Mouse (Mus musculus) MEL (cell line): Measurements from ENCODE around the gene Tapbp. TPM values are rescaled to one million over a fixed set of nuclear protein-coding genes. Genes with fewer than 3 reads are reported as not detected.

Experiments
- DNase-seq: peaks from one replicate; pipeline ENCODE4 v3.0.0; 2011; ENCODE audit warnings: low read depth, low spot score
- H3K27ac ChIP-seq: 2 replicates; pipeline ENCODE4 v1.5.1; 2012; ENCODE audit warnings: low read depth, mild to moderate bottlenecking, control low read depth, low read length, moderate library complexity; ENCODE audit not compliant: control insufficient read depth
- H3K27me3 ChIP-seq, 2 experiments: fragments of 150-350 bp in 1 of 2; sonication (generic) in 1 of 2; 2 replicates each; pipeline ENCODE4 v1.6.1; 2012; ENCODE audit warnings: low read length in 2 of 2, mild to moderate bottlenecking in 2 of 2, improper control_type of control experiment in 1 of 2, moderate library complexity in 1 of 2; ENCODE audit not compliant: insufficient read depth in 2 of 2, control insufficient read depth in 1 of 2
- H3K36me3 ChIP-seq, 2 experiments: 2 replicates each; pipeline ENCODE4 v1.6.1; 2012 to 2014; ENCODE audit warnings: low read length in 2 of 2, improper control_type of control experiment in 1 of 2, inconsistent platforms in 1 of 2, mild to moderate bottlenecking in 1 of 2; ENCODE audit not compliant: insufficient read depth in 2 of 2, control insufficient read depth in 1 of 2
- H3K4me1 ChIP-seq, 2 experiments: fragments of 150-350 bp in 1 of 2; sonication (generic) in 1 of 2; 2 replicates each; pipeline ENCODE4 v1.6.1; 2012; ENCODE audit warnings: low read length in 2 of 2, improper control_type of control experiment in 1 of 2, mild to moderate bottlenecking in 1 of 2; ENCODE audit not compliant: insufficient read depth in 2 of 2, control insufficient read depth in 1 of 2
- H3K4me3 ChIP-seq, 2 experiments: fragments of 150-350 bp in 1 of 2; sonication (generic) in 1 of 2; 2 replicates each; pipeline ENCODE4 v1.5.1; 2012; ENCODE audit warnings: low read depth in 2 of 2, low read length in 2 of 2, mild to moderate bottlenecking in 2 of 2, moderate library complexity in 2 of 2, control low read depth in 1 of 2, improper control_type of control experiment in 1 of 2; ENCODE audit not compliant: control insufficient read depth in 1 of 2, insufficient read depth in 1 of 2
- H3K79me2 ChIP-seq: 2 replicates; pipeline ENCODE4 v1.6.1; 2012; ENCODE audit warnings: mild to moderate bottlenecking, low read length, moderate library complexity; ENCODE audit not compliant: control insufficient read depth, poor library complexity, insufficient read depth
- H3K9ac ChIP-seq: 2 replicates; pipeline ENCODE4 v1.6.1; 2012; ENCODE audit warnings: low read depth, mild to moderate bottlenecking, control low read depth, low read length, moderate library complexity; ENCODE audit not compliant: control insufficient read depth, poor library complexity, severe bottlenecking
- H3K9me3 ChIP-seq: fragments of 150-350 bp; sonication (generic); replicated peaks from 2 replicates; pipeline ENCODE4 v1.6.1; 2012; ENCODE audit warnings: mild to moderate bottlenecking, low read length, improper control_type of control experiment, moderate library complexity; ENCODE audit not compliant: insufficient read depth
- CTCF ChIP-seq, 3 experiments: IDR thresholded peaks in 2 of 3; conservative IDR thresholded peaks in 1 of 3; 2 replicates each; pipeline ENCODE4 v1.5.1; 2011 to 2012; ENCODE audit warnings: low read length in 3 of 3, low read depth in 2 of 3, mild to moderate bottlenecking in 2 of 3, improper control_type of control experiment in 1 of 3, inconsistent platforms in 1 of 3, mixed read lengths in 1 of 3, moderate library complexity in 1 of 3; ENCODE audit not compliant: control insufficient read depth in 1 of 3, insufficient read depth in 1 of 3, poor library complexity in 1 of 3, severe bottlenecking in 1 of 3
- ELF1 ChIP-seq: IDR thresholded peaks from 2 replicates; pipeline ENCODE4 v1.6.1; 2014; ENCODE audit warnings: low read depth, mild to moderate bottlenecking, inconsistent platforms, low read length, improper control_type of control experiment, moderate library complexity
- GATA1 ChIP-seq: IDR thresholded peaks from 2 replicates; pipeline ENCODE4 v1.6.1; 2011; ENCODE audit warnings: low read depth, low read length, improper control_type of control experiment
- MAX ChIP-seq: IDR thresholded peaks from 2 replicates; pipeline ENCODE4 v1.6.1; 2011; ENCODE audit warnings: low read length, improper control_type of control experiment
- MYB ChIP-seq: IDR thresholded peaks from 2 replicates; pipeline ENCODE4 v1.6.1; 2011; ENCODE audit warnings: mild to moderate bottlenecking, low read depth, low read length, improper control_type of control experiment
- MYC ChIP-seq: IDR thresholded peaks from 2 replicates; pipeline ENCODE4 v1.6.1; 2011; ENCODE audit warnings: low read depth, mild to moderate bottlenecking, low read length, improper control_type of control experiment, moderate library complexity
- NELFE ChIP-seq: IDR thresholded peaks from 2 replicates; pipeline ENCODE4 v1.6.1; 2011; ENCODE audit warnings: low read depth, low read length, improper control_type of control experiment
- POLR2A ChIP-seq, 2 experiments: IDR thresholded peaks; 2 replicates each; pipeline ENCODE4 v1.6.1; 2011 to 2012; ENCODE audit warnings: low read length in 2 of 2, mild to moderate bottlenecking in 2 of 2, control low read depth in 1 of 2, improper control_type of control experiment in 1 of 2, low read depth in 1 of 2, moderate library complexity in 1 of 2; ENCODE audit not compliant: control insufficient read depth in 1 of 2, insufficient read depth in 1 of 2, poor library complexity in 1 of 2
- POLR2AphosphoS5 ChIP-seq: IDR thresholded peaks from 2 replicates; pipeline ENCODE4 v1.6.1; 2012; ENCODE audit warnings: low read depth, borderline replicate concordance, mild to moderate bottlenecking, inconsistent platforms, low read length, moderate library complexity, mixed read lengths
- RAD21 ChIP-seq: IDR thresholded peaks from 2 replicates; pipeline ENCODE4 v1.6.1; 2011; ENCODE audit warnings: mild to moderate bottlenecking, low read depth, low read length, improper control_type of control experiment
- RCOR1 ChIP-seq: IDR thresholded peaks from 2 replicates; pipeline ENCODE4 v1.6.1; 2012; ENCODE audit warnings: low read depth, mild to moderate bottlenecking, inconsistent platforms, low read length, improper control_type of control experiment
- SIN3A ChIP-seq: IDR thresholded peaks from 2 replicates; pipeline ENCODE4 v1.6.1; 2012; ENCODE audit warnings: low read length, improper control_type of control experiment, inconsistent platforms
- SMC3 ChIP-seq: IDR thresholded peaks from 2 replicates; pipeline ENCODE4 v1.6.1; 2011; ENCODE audit warnings: low read depth, low read length, improper control_type of control experiment
- TAL1 ChIP-seq: IDR thresholded peaks from 2 replicates; pipeline ENCODE4 v1.6.1; 2012; ENCODE audit warnings: mild to moderate bottlenecking, inconsistent platforms, low read length, moderate library complexity, mixed read lengths
- USF1 ChIP-seq: IDR thresholded peaks from 2 replicates; pipeline ENCODE4 v1.6.1; 2014; ENCODE audit warnings: low read depth, mild to moderate bottlenecking, inconsistent platforms, low read length, improper control_type of control experiment, moderate library complexity
- USF2 ChIP-seq, 2 experiments: IDR thresholded peaks; 2 replicates each; pipeline ENCODE4 v1.6.1; 2011 to 2012; ENCODE audit warnings: improper control_type of control experiment in 2 of 2, low read length in 2 of 2, borderline replicate concordance in 1 of 2, inconsistent platforms in 1 of 2, low read depth in 1 of 2, mild to moderate bottlenecking in 1 of 2; ENCODE audit not compliant: insufficient read depth in 1 of 2
- ZKSCAN1 ChIP-seq: IDR thresholded peaks from 2 replicates; pipeline ENCODE4 v1.6.1; 2012; ENCODE audit warnings: low read depth, mild to moderate bottlenecking, inconsistent platforms, low read length, improper control_type of control experiment, moderate library complexity
- ZMIZ1 ChIP-seq: IDR thresholded peaks from 2 replicates; pipeline ENCODE4 v1.6.1; 2012; ENCODE audit warnings: low read depth, mild to moderate bottlenecking, inconsistent platforms, low read length, improper control_type of control experiment, moderate library complexity
- ZNF384 ChIP-seq: IDR thresholded peaks from 2 replicates; pipeline ENCODE4 v1.6.1; 2012; ENCODE audit warnings: low read depth, mild to moderate bottlenecking, inconsistent platforms, low read length, improper control_type of control experiment
- polyA plus RNA-seq, 2 experiments: library from polyadenylated mRNA; stranded (reverse) in 1 of 2; unstranded in 1 of 2; fragments of >175 nt in 1 of 2; fragments of >200 nt in 1 of 2; gene quantifications; 2 replicates each; pipeline versions ENCODE4 v1.2.1 to v1.2.4; 2012; ENCODE audit warnings: low replicate concordance in 2 of 2, low read depth in 1 of 2; ENCODE audit not compliant: insufficient read length in 2 of 2, insufficient read depth in 1 of 2, missing spikeins in 1 of 2
- total RNA-seq: library from RNA; depleted of rRNA; stranded (reverse); fragments of 300-350 nt; gene quantifications from 2 replicates; pipeline ENCODE4 v1.2.3, GENCODE M21; 2012

Tapbp gene
- total and polyA plus RNA-seq, 3 experiments: 24.3 to 33.3 TPM; not detected in 1

GRCm38 (mm10) chr17:33910346-33911051 lies 5.2 kb upstream of the Tapbp start:
- Histone ChIP-seq H3K79me2 (peaks cover 32% of the 10 kb centered on the region), H3K36me3 (peaks cover 0 to 16% of the 10 kb centered on the region in 2 experiments), H3K4me3 (peak overlapping the region; percentile 76 to 90), H3K9me3 (no peaks in the 10 kb centered on the region), H3K4me1 (peaks cover 4 to 20% of the 10 kb centered on the region in 2 experiments; a peak in 3 of 4 replicates), H3K27me3 (no peaks in the 10 kb centered on the region), H3K27ac (no peak overlapping the region), H3K9ac (peak overlapping the region; percentile 91)
- TF ChIP-seq CTCF (IDR thresholded peaks at IDR 0.05 in 2 of 3, conservative IDR thresholded peaks at IDR 0.05 in 1 of 3; ENCODE audit: control insufficient read depth in 1 of 3, insufficient read depth in 1 of 3, low read depth in 2 of 3, low read length in 3 of 3, poor library complexity in 1 of 3, severe bottlenecking in 1 of 3): peak in 2 of 3 experiments; percentile 29 to 61; a peak in 4 of 6 replicates
- TF ChIP-seq POLR2AphosphoS5: no peak
- TF ChIP-seq ZNF384: peak; percentile 65
- peak; percentile 36 for TF ChIP-seq SMC3
- peak; percentile 58 for DNase-seq

DNA sequence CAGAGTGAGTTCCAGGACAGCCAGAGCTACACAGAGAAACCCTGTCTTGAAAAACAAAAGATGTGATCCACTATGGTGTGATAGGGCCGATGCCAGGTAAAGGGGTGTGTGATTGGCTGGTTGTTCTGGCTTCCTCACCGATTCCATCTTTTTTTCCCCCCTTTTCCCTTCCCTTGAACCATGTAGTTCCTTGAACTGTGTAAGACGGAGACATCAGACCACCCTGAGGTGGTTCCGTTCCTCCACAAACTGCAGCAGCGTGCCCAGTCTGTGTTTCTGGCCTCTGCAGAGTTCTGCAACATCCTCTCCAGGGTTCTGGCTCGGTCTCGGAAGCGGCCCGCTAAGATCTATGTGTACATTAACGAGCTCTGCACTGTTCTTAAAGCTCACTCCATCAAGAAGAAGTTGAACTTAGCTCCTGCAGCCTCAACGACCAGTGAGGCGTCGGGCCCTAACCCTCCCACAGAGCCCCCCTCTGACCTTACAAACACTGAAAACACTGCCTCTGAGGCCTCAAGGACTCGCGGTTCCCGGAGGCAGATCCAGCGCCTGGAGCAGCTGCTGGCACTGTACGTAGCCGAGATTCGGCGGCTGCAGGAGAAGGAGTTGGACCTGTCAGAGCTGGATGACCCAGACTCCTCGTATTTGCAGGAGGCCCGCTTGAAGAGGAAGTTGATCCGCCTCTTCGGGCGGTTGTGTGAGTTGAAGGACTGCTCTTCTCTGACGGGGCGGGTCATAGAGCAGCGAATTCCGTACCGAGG lies 4.5 kb upstream of the Tapbp start:
- H3K4me3 ChIP-seq: no peak overlapping the region
- peaks cover 32% of the 10 kb centered on the region for H3K79me2 ChIP-seq
- H3K4me1 ChIP-seq: peaks cover 4 to 20% of the 10 kb centered on the region in 2 experiments; a peak in 3 of 4 replicates

More for the DNA sequence above, 4.5 kb upstream of the Tapbp start:
- TF ChIP-seq CTCF (IDR thresholded peaks at IDR 0.05 in 2 of 3, conservative IDR thresholded peaks at IDR 0.05 in 1 of 3; ENCODE audit: control insufficient read depth in 1 of 3, insufficient read depth in 1 of 3, low read depth in 2 of 3, low read length in 3 of 3, poor library complexity in 1 of 3, severe bottlenecking in 1 of 3): no peak
- TF ChIP-seq POLR2AphosphoS5: no peak
- no peak for TF ChIP-seq SMC3
- TF ChIP-seq GATA1: no peak
- no peak for TF ChIP-seq ZKSCAN1
- TF ChIP-seq ZNF384: no peak
- TF ChIP-seq POLR2A (IDR thresholded peaks at IDR 0.05; ENCODE audit: control insufficient read depth in 1 of 2, insufficient read depth in 1 of 2, low read depth in 1 of 2, low read length in 2 of 2, poor library complexity in 1 of 2): no peak
- TF ChIP-seq ELF1: no peak
- TF ChIP-seq RAD21: no peak
- TF ChIP-seq USF1: no peak
- TF ChIP-seq SIN3A: no peak
- TF ChIP-seq USF2 (IDR thresholded peaks at IDR 0.05; ENCODE audit: borderline replicate concordance in 1 of 2, insufficient read depth in 1 of 2, low read depth in 1 of 2, low read length in 2 of 2): no peak
- no peak for TF ChIP-seq NELFE
- no peak for TF ChIP-seq TAL1
- no peak for TF ChIP-seq MYC
- TF ChIP-seq ZMIZ1: no peak
- TF ChIP-seq MAX: no peak
- no peak for TF ChIP-seq RCOR1
- TF ChIP-seq MYB: no peak
- Histone ChIP-seq H3K36me3 (peaks cover 0 to 16% of the 10 kb centered on the region in 2 experiments), H3K27me3 (no peaks in the 10 kb centered on the region), H3K9me3 (no peaks in the 10 kb centered on the region), H3K9ac (no peak overlapping the region), H3K27ac (no peak overlapping the region)
- DNase-seq: no peak
